Mouse (Mus musculus) cerebellum, postnatal 36 days (tissue): ENCODE measurements around the gene Kcnq4.

Experiments
- DNase-seq, 2 experiments: peaks; one replicate each; pipeline ENCODE4 v3.0.0; 2021 to 2022; ENCODE audit warnings: mixed read lengths in 2 of 2

Gene Kcnq4

GRCm38 (mm10) chr4:120747941-120748866 lies at the start of gene Kcnq4:
Gene Kcnq4, minus strand, starts transcription at chr4:120748612.
- no peak for DNase-seq

GRCm38 (mm10) chr4:120796687-120797086 lies 48.3 kb upstream of the Kcnq4 start:
- DNase-seq, result no peak

- no peak for DNase-seq
Observed at GRCm38 (mm10) chr4:120795646-120796045, 47.2 kb upstream of the Kcnq4 start.

- no peak for DNase-seq
Observed at GRCm38 (mm10) chr4:120792918-120793317, 44.5 kb upstream of the Kcnq4 start.

GRCm38 (mm10) chr4:120790027-120790426 lies 41.6 kb upstream of the Kcnq4 start:
- peak; percentile 18 to 38 for DNase-seq

GRCm38 (mm10) chr4:120755801-120756200 lies 7.4 kb upstream of the Kcnq4 start:
- DNase-seq, result no peak

GRCm38 (mm10) chr4:120755299-120755698 lies 6.9 kb upstream of the Kcnq4 start:
- peak; percentile 78 to 79 for DNase-seq

GRCm38 (mm10) chr4:120749601-120750000 lies 1.2 kb upstream of the Kcnq4 start:
- DNase-seq, result no peak

GRCm38 (mm10) chr4:120747243-120747792 lies 1.1 kb downstream of the Kcnq4 start:
- peak; percentile 19 to 22 for DNase-seq

GRCm38 (mm10) chr4:120746552-120747150 lies 1.8 kb downstream of the Kcnq4 start:
- DNase-seq, result peak in 1 of 2 experiments; percentile 18

GRCm38 (mm10) chr4:120745731-120746551 lies 2.5 kb downstream of the Kcnq4 start:
- DNase-seq, result no peak

- DNase-seq, result no peak
Observed at GRCm38 (mm10) chr4:120743636-120744035, 4.8 kb downstream of the Kcnq4 start.

GRCm38 (mm10) chr4:120741303-120741702 lies 7.1 kb downstream of the Kcnq4 start:
- no peak for DNase-seq

- no peak for DNase-seq
Observed at GRCm38 (mm10) chr4:120734012-120734622, 14.3 kb downstream of the Kcnq4 start.

GRCm38 (mm10) chr4:120732737-120733136 lies 15.7 kb downstream of the Kcnq4 start:
- no peak for DNase-seq

GRCm38 (mm10) chr4:120731030-120731644 lies 17.3 kb downstream of the Kcnq4 start:
- DNase-seq, result peak; percentile 46 to 64

- DNase-seq, result no peak
Observed at GRCm38 (mm10) chr4:120730574-120730973, 17.8 kb downstream of the Kcnq4 start.

GRCm38 (mm10) chr4:120730146-120730545 lies 18.3 kb downstream of the Kcnq4 start:
- DNase-seq, result peak; percentile 70 to 71

- DNase-seq, result no peak
Observed at GRCm38 (mm10) chr4:120729441-120729840, 19.0 kb downstream of the Kcnq4 start.

GRCm38 (mm10) chr4:120727842-120728241 lies 20.6 kb downstream of the Kcnq4 start:
- DNase-seq, result no peak

- no peak for DNase-seq
Observed at GRCm38 (mm10) chr4:120726174-120726573, 22.2 kb downstream of the Kcnq4 start.
